Mouse (Mus musculus) midbrain, embryonic 16.5 days (tissue): Measurements from ENCODE around the gene Msto1. TPM values are rescaled to one million over a fixed set of nuclear protein-coding genes. Genes with fewer than 3 reads are reported as not detected.
"Not testable (repeated sequence)": the region's sequence is repeated elsewhere in the genome, so short reads cannot be mapped to it uniquely, and the experiment has no call there.

ENCODE experiments used
- ATAC-seq: fragments of 200-750 bp; cut with Nextera tagmentation; 2 replicates; pipeline ENCODE4 v1.8.0; 2017; ENCODE audit warnings: moderate TSS enrichment
- H3K27ac ChIP-seq: fragments of 300-500 bp; sonication (generic); 2 replicates; pipeline ENCODE4 v1.5.1; 2014; ENCODE audit warnings: mild to moderate bottlenecking, low read length, mixed read lengths
- H3K27me3 ChIP-seq: fragments of 300-500 bp; sonication (generic); 2 replicates; pipeline ENCODE4 v1.6.1; 2014; ENCODE audit warnings: low read depth, low read length, mixed read lengths; ENCODE audit not compliant: control insufficient read depth, insufficient read depth
- H3K36me3 ChIP-seq: fragments of 300-500 bp; sonication (generic); 2 replicates; pipeline ENCODE4 v1.6.1; 2014; ENCODE audit warnings: mild to moderate bottlenecking, low read length, moderate library complexity, mixed read lengths; ENCODE audit not compliant: control insufficient read depth, insufficient read depth
- H3K4me1 ChIP-seq: fragments of 300-500 bp; sonication (generic); 2 replicates; pipeline ENCODE4 v1.6.1; 2014; ENCODE audit warnings: mild to moderate bottlenecking, low read length, mixed read lengths; ENCODE audit not compliant: control insufficient read depth, insufficient read depth
- H3K4me2 ChIP-seq: fragments of 300-500 bp; sonication (generic); 2 replicates; pipeline ENCODE4 v1.6.1; 2014; ENCODE audit warnings: mild to moderate bottlenecking, low read length, mixed read lengths
- H3K4me3 ChIP-seq: fragments of 300-500 bp; sonication (generic); 2 replicates; pipeline ENCODE4 v1.5.1; 2014; ENCODE audit warnings: low read depth, mild to moderate bottlenecking, low read length, moderate library complexity, mixed read lengths
- H3K9ac ChIP-seq: fragments of 300-500 bp; sonication (generic); 2 replicates; pipeline ENCODE4 v1.6.1; 2014; ENCODE audit warnings: low read depth, low read length, mixed read lengths
- H3K9me3 ChIP-seq: fragments of 300-500 bp; sonication (generic); replicated peaks from 2 replicates; pipeline ENCODE4 v1.6.1; 2014; ENCODE audit warnings: mild to moderate bottlenecking, low read length, mixed read lengths; ENCODE audit not compliant: control insufficient read depth, poor library complexity, severe bottlenecking
- WGBS: fragments of 180-500 bp; shearing (Covaris S2); extraction: QIAGEN DNeasy Blood & Tissue Kit; methylation state at CpG from one replicate; pipeline ENCODE4 v1.1.7; 2014; 5-methylcytosine and 5-hydroxymethylcytosine counted together
- polyA plus RNA-seq: library from polyadenylated mRNA; unstranded; fragments of >200 nt; fragmentation: Nextera tagmentation; extraction: Ambion mirVana; gene quantifications from 2 replicates; pipeline ENCODE4 v1.2.1, GENCODE M21; 2015

Gene Msto1
- polyA plus RNA-seq, 1 experiment from 2014 or later = 51.2 TPM

DNA sequence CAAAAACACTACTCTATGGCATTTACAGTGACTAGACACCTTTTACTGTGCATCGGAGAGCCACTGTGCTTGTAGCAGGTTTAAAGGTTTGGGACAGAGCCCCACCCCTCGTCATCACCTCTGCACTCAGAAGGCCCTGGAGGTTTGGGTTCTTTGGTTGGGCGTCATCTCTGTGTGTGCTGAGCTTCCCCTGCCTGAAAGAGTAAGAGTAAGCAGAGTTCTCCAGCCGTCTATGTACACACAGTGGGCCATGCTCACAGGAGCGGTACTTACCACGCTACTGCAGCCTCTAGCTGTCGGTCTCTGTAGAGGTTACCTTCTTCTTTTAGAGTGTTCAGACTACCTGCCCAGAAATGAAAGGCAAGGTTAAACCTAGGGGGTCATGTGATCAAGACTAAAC, 1.2 kb downstream of the Msto1 start:
- peak overlapping the region; percentile 85; the same call in 1 of the 2 replicates for H3K4me3 ChIP-seq
- 90% methylated on average over 7 of the region's 7 CpGs for WGBS
- no peaks in the 10 kb centered on the region for H3K9me3 ChIP-seq
- ATAC-seq = no peak
- peak overlapping the region; percentile 82; the same call in 1 of the 2 replicates for H3K9ac ChIP-seq
- no peak overlapping the region for H3K27ac ChIP-seq
- peaks cover 13% of the 10 kb centered on the region for H3K4me1 ChIP-seq
- peak overlapping the region; percentile 75 for H3K4me2 ChIP-seq
- peaks cover 30% of the 10 kb centered on the region for H3K36me3 ChIP-seq
- no peaks in the 10 kb centered on the region for H3K27me3 ChIP-seq

DNA sequence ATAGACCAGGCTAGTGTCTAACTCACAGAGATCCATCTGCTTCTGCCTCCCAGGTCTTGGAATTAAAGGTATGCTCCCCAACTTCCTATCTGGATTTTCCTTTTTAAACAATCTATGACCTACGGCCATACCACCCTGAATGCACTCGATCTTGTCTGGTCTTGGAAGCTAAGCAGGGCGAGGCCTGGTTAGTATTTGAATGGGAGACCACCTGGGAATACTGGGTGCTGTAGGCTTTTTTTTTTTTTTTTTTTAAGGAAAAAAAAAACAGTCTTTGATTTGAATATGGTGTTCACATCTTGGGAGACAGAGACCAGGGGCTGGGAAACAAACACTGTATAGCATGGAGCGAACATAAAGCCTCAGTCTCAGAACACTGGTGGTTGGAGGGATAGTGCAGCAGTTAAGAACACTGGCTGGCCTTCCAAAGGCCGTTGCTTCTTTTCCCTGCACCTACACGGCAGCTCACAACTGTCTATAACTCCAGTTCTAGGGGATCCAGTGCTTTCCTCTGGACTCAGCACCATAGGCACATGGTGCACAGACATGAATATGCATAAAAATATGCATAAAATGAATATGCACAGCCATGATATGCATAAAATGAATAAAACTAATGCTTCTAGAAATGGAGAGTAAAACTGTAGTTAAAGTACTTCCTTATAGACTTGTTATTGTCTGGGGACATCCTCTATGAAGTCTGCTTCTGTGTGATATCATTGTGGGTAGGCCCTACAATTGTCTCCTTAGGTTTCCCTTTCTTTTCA, 7.2 kb downstream of the Msto1 start:
- no peak for ATAC-seq
- no peak overlapping the region for H3K27ac ChIP-seq
- no peaks in the 10 kb centered on the region for H3K27me3 ChIP-seq
- no peaks in the 10 kb centered on the region for H3K4me1 ChIP-seq
- whole genome bisulfite sequencing = 89% methylated on average over 6 of the region's 6 CpGs
- H3K9ac ChIP-seq = no peak overlapping the region
- H3K4me2 ChIP-seq = no peak overlapping the region
- H3K4me3 ChIP-seq = no peak overlapping the region
- peaks cover 54% of the 10 kb centered on the region for H3K36me3 ChIP-seq
- H3K9me3 ChIP-seq = no peaks in the 10 kb centered on the region

DNA sequence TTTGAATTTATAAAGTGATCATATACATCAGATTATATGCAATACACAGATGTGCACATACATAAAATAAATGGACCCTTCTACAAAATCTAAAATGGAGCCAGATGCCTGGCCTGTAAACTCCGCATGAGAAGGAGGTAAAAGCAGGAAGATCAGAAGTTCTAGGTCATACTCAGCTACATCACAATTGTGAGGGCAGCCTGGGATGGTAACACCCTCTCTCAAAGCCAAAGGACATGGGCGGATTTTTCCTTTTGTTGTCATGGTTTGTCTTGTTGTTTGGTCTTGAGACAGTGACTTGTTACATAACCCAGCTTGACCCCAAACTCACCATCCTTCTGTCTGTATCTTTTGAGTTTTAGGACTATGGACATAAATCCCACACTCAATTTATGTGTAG, 8.1 kb downstream of the Msto1 start:
- H3K9ac ChIP-seq = no peak overlapping the region

DNA sequence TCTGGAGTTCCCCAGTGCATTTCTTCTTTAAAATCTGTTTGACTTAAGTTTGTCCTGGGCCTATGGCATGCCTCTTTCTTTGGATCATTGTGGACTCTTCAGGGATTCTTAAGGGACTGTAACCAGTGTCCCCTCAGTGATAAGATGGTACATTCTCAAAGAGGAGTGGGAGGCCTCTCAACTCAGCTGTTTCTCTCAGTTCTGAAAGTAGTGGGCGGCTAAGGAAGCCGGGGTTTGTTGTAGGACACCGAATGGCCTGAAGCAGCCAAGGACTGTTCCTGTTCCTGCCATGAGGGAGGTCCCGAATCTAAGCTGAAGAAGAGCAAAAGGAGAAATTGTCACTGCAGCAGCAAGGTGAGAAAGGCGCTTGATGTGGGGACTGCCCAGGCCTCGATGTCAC, 8.6 kb downstream of the Msto1 start:
- Histone ChIP-seq H3K9me3 (no peaks in the 10 kb centered on the region), H3K27me3 (no peaks in the 10 kb centered on the region), H3K9ac (no peak overlapping the region), H3K4me3 (no peak overlapping the region), H3K27ac (no peak overlapping the region), H3K36me3 (peaks cover 49% of the 10 kb centered on the region), H3K4me2 (no peak overlapping the region), H3K4me1 (no peaks in the 10 kb centered on the region)
- no peak for ATAC-seq
- 93% methylated on average over 6 of the region's 6 CpGs for WGBS

More for the DNA sequence above, 8.1 kb downstream of the Msto1 start:
- no peaks in the 10 kb centered on the region for H3K27me3 ChIP-seq
- H3K4me2 ChIP-seq = no peak overlapping the region
- H3K27ac ChIP-seq = no peak overlapping the region
- no peak overlapping the region for H3K4me3 ChIP-seq
- H3K36me3 ChIP-seq = peaks cover 54% of the 10 kb centered on the region
- H3K4me1 ChIP-seq = no peaks in the 10 kb centered on the region
- WGBS = 93% methylated on average over 2 of the region's 2 CpGs
- ATAC-seq = no peak
- H3K9me3 ChIP-seq = no peaks in the 10 kb centered on the region

DNA sequence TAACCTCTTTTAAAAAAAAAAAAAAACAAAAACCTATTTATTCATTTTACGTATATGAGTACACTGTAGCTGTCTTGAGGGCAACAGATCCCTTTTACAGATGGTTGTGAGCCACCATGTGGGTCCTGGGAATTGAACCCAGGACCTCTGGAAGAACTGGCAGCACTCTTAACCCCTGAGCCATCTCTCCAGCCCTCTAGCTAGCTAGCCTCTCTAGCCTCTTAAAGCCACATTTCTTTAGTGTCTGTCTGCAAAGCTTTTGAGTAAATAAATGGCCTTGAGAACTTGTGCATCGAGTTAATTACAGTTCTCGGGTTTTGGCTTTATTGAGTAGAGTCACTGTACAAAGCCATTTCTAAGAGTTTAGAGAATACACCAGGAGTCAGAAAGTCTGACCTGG, 9.0 kb downstream of the Msto1 start:
- Histone ChIP-seq H3K36me3 (peaks cover 45% of the 10 kb centered on the region), H3K27ac (no peak overlapping the region), H3K4me3 (no peak overlapping the region), H3K9me3 (no peaks in the 10 kb centered on the region), H3K9ac (no peak overlapping the region), H3K27me3 (no peaks in the 10 kb centered on the region), H3K4me2 (no peak overlapping the region), H3K4me1 (no peaks in the 10 kb centered on the region)
- 83% methylated on average over 3 of the region's 3 CpGs for WGBS
- ATAC-seq = no peak

DNA sequence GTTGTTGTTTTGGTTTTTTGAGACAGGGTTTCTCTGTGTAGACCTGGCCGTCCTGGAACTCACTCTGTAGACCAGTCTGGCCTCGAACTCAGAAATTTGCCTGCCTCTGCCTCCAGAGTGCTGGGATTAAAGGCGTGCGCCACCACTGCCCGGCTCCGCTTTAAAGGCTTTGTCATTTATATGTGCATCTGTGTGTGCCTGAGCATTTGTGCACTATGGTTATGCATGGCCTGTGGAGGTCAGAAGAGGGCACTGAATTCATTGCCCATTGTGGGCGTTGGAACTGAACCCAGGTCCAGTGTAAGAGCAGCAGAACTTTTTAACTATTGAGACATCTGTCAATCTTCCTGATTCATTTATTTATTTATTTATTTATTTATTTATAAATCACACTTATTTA, 20.8 kb downstream of the Msto1 start:
- not testable (repeated sequence) for ATAC-seq, H3K27ac ChIP-seq
- 97% methylated on average over 7 of the region's 7 CpGs for WGBS

DNA sequence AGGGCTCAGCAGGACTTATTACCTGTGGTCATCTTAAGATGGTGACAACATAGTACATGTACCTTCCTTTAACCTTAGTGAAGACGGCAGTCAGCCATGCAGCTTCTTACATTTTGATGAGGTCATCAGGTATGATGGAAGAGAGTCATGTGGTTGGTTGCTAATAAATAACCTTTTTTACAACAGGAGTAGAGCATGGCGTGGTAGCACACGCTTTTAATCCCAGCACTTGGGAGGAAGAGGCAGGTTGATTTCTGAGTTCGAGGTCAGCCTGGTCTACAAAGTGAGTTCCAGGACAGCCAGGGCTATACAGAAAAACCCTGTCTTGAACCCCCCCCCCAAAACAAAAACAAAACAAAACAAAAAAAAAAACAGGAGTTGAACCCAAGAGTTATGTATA, 31.3 kb downstream of the Msto1 start:
- not testable (repeated sequence) for H3K4me2 ChIP-seq, H3K27ac ChIP-seq, H3K36me3 ChIP-seq, ATAC-seq, H3K4me3 ChIP-seq, H3K9ac ChIP-seq, H3K9me3 ChIP-seq, H3K27me3 ChIP-seq, H3K4me1 ChIP-seq
- WGBS = 98% methylated on average over 4 of the region's 4 CpGs

More for the DNA sequence above, 20.8 kb downstream of the Msto1 start:
- H3K4me2 ChIP-seq, H3K4me1 ChIP-seq, H3K9me3 ChIP-seq, H3K4me3 ChIP-seq, H3K36me3 ChIP-seq, H3K27me3 ChIP-seq, H3K9ac ChIP-seq: not testable (repeated sequence)

DNA sequence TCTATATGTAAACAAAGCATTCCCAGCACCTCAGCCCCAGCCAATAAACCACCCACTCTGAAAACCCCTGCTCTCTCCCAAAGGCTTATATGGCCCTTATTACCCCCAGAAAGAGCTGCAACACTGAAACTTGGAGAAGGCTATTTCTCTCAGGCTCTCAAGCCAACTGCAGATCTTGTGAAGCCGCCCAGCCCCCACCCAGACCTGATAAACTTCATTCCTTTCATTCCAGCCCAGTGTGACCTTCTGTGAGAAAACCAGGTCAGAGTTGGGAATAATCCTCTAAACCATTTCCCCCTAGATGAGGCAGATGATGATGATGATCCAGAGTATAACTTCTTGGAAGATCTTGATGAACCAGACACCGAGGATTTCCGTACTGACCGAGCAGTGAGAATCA, 45.4 kb downstream of the Msto1 start:
- not testable (repeated sequence) for H3K4me3 ChIP-seq, ATAC-seq, H3K27ac ChIP-seq, H3K27me3 ChIP-seq, H3K4me1 ChIP-seq, H3K9ac ChIP-seq, H3K9me3 ChIP-seq, H3K36me3 ChIP-seq, H3K4me2 ChIP-seq
- whole genome bisulfite sequencing = no CpG with 5 or more reads among the region's 4 CpGs

DNA sequence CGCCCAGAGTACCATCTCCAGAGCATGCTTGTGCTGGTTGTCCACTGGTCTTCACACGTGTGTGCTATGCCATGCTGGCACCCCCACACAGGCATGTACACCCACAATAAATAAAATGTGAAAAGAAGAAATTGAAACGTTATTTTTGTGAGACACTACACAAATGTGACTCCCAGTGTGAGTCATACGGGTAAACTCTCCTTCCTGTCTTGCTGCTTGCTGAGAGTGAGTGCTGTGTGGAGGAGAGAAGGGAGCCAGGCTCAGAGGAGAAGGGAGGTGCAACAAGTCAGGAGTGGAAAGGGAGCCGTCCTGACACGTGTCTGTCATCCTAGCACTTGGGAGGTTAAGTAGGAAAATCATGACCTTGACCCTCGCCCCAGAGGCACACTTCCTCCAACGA, 46.6 kb downstream of the Msto1 start:
- H3K4me1 ChIP-seq, H3K27me3 ChIP-seq, H3K4me2 ChIP-seq, ATAC-seq, H3K27ac ChIP-seq, H3K4me3 ChIP-seq, H3K9me3 ChIP-seq, H3K9ac ChIP-seq: not testable (repeated sequence)
- H3K36me3 ChIP-seq = peaks cover 12% of the 10 kb centered on the region
- no CpG with 5 or more reads among the region's 8 CpGs for WGBS
